Mouse (Mus musculus): ENCODE data around the gene Banf2.

The Banf2 gene

GRCm38 (mm10) chr2:144022441-144022840, 10.4 kb upstream of the Banf2 start:
- no peak for DNase-seq (ENCODE audit: extremely low spot score, low read depth, low spot score)

DNA sequence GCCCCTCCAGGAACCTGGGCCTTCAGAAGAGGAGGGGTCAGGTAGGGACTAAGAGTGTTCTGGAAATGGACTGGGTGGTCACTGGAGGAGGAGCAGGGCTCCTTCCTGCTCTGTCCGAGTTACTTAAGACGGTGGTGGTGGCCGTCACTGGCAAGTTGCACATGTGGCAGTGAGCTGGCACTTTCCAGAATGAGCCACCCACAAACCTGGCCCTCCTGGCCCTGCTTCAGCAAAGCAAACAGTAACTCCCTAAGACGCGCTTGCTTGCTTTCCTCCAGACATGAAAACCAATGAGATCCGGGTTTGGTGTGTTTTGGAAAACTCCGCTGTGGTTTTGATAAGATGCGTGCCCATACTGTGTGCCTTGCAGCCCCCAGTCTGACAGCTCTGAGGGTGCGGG, 7.5 kb upstream of the Banf2 start:
- DNase-seq (ENCODE audit: extremely low spot score, low read depth, low spot score), result no peak

- no peak for DNase-seq (ENCODE audit: extremely low spot score, low read depth, low spot score)
These were observed 6.4 kb upstream of the Banf2 start for GRCm38 (mm10) chr2:144026456-144026855.

DNA sequence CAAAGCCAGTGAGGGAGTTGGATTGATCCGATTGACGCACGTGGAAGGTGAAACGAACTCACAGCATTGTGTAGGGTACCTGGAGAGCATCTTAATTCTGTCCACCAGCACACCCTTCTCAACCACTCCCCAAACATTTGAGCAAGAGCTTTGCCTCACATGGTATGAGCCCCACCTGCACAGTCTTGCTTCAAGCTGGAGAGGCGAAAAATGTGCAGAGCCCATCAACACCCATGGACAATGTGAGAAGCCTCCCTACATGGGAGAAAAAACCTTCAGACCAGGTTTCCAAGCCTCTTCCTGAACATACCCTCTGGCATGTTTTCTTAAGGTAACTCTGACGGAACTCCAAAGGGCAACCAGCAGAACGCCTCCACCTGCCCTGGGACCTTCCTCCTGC, 2.1 kb upstream of the Banf2 start:
- DNase-seq (ENCODE audit: extremely low spot score, low read depth, low spot score), result no peak

- DNase-seq (ENCODE audit: extremely low spot score, low read depth, low spot score), result no peak
These were observed 11.9 kb downstream of the Banf2 start for GRCm38 (mm10) chr2:144044726-144045125.

GRCm38 (mm10) chr2:144045756-144046560, 13.1 kb downstream of the Banf2 start:
- no peak for DNase-seq (ENCODE audit: extremely low spot score, low read depth, low spot score)

- no peak for DNase-seq (ENCODE audit: extremely low spot score, low read depth, low spot score)
These were observed 14.1 kb downstream of the Banf2 start for GRCm38 (mm10) chr2:144046916-144047315.

DNA sequence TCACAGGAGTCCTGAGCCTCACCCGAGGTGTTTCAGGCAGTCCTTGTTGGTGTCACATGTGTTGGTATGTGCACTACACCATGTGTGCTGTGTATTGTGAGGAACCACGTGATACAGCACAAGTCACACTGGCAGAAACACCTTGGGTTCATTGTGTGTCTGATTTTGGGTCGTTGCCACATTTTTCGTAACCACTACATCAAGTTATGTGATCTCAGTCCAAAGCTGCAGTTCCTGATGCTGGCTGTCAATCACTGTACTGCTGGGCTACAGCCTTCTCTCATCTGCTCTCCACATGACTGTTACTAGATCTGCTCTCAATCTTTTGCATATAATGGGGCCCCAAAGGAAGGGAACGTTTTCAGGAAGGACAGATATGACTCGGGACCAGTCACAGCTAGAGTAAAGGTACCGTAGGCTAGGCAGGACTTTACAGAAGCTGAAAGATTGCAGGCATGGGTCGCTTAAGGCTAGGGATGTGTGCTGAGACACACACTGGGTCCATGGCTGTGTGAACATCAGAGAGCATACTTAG, 17.4 kb downstream of the Banf2 start:
- no peak for DNase-seq (ENCODE audit: extremely low spot score, low read depth, low spot score)

DNA sequence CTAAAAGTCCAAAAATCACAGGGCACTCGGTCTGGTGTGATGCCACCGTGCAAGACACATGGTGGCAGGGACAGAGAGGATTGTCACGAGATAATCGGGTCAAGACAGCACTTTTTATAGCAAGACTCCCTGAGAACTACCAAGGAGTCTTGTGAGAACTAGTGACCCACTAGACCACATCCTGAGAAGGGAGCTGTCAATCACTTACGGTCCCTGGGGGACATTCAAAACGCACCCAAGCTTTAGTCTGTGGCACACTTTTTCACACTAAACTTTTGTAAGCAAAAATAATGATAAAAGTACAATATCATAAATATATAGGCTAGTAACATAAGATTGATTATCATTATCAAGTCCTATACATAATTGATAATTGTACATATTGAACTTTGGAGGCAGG, 18.0 kb downstream of the Banf2 start:
- DNase-seq (ENCODE audit: extremely low spot score, low read depth, low spot score), result no peak

GRCm38 (mm10) chr2:144052410-144053065, 19.7 kb downstream of the Banf2 start:
- DNase-seq (ENCODE audit: extremely low spot score, low read depth, low spot score), result no peak

DNA sequence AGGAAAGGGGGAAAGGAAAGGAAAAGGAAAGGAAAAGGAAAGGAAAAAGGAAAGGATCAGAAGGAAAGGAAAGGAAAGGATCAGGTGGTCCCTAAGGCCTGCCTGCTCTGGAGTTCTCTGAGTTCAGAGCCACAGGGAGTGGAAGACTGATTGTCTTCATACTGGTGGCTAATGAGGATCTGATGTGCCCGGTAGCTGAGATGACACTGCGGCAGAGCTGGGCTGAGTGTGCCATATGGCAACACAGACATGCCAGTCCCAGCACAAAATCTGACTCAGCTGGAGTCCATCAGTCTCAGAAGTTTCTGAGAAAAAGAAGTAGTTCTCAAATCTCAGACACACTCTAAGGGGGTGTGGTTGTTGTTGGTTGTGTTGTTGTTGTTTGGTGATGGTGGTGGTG, 24.9 kb downstream of the Banf2 start:
- DNase-seq (ENCODE audit: extremely low spot score, low read depth, low spot score), result no peak

DNA sequence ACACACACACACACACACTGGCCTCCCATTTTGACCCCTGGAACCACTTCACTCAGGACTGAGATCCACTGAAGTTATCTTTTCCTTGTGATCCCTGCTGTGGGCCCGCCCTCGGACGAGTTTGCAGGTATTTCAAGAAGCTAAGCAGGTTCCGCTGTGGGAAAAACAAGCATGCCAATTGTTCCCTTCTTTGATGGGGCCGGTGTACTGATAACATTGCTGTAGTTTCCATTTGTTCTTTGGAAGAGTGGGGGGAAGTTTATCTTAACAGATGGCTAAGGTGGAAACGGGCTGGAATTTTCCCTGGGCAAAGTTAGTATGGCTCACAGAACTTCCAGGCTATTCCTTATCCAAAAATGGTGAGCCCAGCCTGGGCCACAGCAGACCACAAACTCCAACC, 28.8 kb downstream of the Banf2 start:
- no peak for DNase-seq (ENCODE audit: extremely low spot score, low read depth, low spot score)

DNA sequence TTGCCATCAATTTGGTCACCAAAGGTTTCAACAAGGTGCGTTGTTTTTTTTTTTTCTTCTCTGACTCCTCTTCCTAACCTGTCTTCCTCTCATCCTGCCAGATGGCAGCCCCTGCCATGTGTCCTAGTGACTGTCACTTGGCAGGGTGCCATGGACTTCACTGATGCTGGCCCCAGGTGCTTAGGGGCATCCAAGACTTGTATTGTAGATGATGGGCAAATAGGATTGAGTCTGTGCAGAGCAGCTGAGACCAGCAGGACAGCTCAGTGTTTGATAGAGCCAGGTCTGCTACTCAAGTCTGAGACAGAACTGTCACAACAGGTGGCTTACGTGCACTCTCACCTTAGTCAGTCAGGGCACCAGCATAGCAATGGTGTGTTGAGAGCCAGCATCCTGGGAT, 32.6 kb downstream of the Banf2 start:
- no peak for DNase-seq (ENCODE audit: extremely low spot score, low read depth, low spot score)

GRCm38 (mm10) chr2:144069663-144070062, 36.8 kb downstream of the Banf2 start:
- no peak for DNase-seq (ENCODE audit: extremely low spot score, low read depth, low spot score)

DNA sequence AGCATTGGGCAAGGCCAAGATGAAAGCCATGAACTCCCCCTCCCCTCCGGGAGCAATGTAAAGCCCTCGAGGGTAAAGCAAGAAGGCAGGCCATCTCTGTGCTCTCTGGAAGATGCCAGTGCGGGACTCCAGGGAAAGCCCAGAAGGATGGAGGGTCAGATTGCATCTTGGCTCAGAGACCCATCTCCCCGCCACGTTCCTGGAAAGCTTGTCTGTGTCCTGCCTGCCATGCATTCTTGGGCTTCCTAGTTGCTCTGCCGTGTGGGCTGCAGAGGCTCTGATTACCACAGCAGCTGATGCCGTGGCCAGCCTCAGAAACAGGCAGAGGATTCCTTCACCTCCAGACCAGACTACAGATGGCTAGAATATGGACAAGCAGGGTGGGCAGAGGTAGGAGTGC, 37.6 kb downstream of the Banf2 start:
- DNase-seq (ENCODE audit: extremely low spot score, low read depth, low spot score), result no peak

DNA sequence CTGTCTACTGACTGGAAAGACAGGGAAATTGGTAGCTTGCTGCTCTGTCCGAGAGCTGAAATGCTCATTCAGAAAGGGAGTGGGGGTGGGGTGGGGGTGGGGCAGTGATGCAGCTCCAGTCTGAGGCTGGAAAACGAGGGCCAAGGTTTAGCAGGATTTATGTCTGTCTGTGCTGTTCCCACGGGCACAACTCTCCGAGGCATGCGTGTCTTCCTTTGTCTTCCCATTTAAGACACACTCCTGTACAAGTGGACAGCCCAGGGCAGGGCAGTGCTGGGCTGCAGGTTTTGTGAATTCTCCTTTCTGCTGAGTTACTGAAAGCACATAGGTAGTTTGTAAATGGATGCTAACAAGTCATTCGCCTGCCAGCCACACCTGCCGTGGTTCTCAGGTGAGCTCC, 39.8 kb downstream of the Banf2 start:
- no peak for DNase-seq (ENCODE audit: extremely low spot score, low read depth, low spot score)

DNA sequence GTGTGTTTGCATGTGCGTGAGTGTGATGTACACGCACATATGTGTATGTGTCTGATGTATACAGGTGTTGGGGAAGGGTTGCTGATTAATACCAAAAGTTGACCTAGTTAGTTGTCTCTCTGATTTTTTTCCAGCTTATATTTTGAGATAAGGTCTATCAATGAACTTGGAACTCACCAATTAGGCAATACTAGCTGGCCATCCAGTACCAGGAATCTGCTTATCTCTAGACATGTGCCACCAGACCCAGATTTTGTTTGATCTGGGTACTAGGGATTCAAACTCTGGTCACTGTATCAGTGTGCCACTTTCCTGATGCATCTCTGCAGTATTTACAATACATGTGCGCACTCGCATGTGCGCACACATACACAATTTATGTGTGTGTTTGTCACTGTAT, 41.2 kb downstream of the Banf2 start:
- no peak for DNase-seq (ENCODE audit: extremely low spot score, low read depth, low spot score)

DNA sequence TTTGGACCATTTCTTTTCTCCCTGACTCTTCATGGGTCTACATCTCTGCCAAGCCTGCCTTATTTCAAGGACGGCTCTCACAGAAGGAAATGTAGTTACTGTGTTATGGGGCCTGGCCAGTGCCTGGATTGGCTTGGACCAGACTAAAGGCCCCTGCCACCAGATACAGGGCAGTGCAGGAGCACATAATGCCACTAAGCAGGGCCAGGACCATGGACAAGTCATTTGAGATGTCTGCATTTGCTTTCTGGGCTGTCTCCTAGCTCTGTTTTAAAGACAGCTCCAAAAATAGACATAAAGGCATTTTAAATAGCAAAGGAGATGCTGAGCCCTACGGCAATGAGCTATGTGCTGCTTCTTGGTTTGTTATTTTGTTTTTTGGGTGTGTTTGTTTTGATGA, 43.8 kb downstream of the Banf2 start:
- DNase-seq (ENCODE audit: extremely low spot score, low read depth, low spot score), result no peak

- no peak for DNase-seq (ENCODE audit: extremely low spot score, low read depth, low spot score)
These were observed 46.0 kb downstream of the Banf2 start for GRCm38 (mm10) chr2:144078897-144079296.

DNA sequence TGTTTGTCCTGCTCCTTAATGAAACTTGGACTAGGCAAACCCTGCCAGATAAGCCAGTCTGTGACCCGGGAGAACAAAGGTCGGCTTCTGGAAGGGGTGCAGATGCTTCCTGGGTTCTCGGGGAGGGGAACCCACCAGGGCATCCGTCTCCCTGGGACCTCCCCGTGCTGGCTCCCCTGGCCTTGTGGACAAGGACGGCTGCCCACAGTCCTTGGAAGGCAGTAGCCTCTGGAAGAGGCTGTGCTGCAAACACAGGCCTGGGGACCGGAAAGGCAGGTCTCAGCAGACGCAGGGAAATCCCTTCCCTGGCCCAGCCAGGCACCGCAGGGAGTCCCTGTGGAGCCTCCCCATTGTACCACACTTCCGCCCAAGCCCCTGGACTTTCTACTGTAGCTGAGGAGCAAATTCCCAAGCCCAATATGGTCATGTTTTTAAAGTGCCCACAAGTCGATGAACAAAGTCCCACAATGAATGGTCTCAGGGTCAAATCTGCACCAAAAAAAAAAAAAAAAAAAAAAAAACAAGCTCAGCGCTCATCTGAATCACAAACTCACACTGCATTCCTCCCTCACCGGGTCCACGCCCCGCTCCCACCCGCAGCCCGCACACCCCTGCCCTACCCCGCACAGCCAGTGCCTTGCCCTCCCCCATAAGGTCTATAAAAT, 53.5 kb downstream of the Banf2 start:
- DNase-seq (ENCODE audit: extremely low spot score, low read depth, low spot score), result no peak

- DNase-seq (ENCODE audit: extremely low spot score, low read depth, low spot score), result no peak
These were observed 55.2 kb downstream of the Banf2 start for GRCm38 (mm10) chr2:144087899-144088584.

Measured in hindlimb bud, embryonic 11.5 days (tissue).